Mouse (Mus musculus): ENCODE data around the gene Wnt3a.

Gene Wnt3a

DNA sequence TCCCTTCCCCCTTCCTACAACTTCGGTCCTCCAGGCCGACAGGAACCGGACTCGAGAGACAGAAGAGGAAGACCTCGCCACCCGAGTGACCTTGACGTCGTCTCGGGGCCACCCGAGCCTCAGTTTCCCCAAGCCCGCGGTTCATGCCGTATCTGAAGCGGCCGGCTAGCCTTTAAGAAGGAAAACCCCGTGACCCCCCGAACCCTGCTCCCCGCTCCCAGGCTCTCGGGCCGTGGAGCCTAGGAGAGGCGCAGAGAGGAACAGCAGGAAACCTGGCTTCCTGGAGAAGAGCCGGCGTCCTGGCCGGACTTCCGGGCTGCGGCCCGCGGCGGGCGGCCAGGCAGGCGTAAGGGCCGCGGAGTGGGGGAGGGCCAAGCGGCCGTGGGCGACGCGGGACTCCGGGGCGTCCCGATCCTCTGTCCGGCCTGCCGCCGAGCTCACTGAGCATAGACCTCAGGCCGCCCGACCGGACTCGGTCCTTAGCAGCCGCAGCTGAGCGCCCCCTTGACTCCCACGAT is 62.9 kb downstream of the Wnt3a start:
- in situ Hi-C loops (cut with MboI; ENCODE audit: unreplicated experiment in 2 of 2): no loop called here

DNA sequence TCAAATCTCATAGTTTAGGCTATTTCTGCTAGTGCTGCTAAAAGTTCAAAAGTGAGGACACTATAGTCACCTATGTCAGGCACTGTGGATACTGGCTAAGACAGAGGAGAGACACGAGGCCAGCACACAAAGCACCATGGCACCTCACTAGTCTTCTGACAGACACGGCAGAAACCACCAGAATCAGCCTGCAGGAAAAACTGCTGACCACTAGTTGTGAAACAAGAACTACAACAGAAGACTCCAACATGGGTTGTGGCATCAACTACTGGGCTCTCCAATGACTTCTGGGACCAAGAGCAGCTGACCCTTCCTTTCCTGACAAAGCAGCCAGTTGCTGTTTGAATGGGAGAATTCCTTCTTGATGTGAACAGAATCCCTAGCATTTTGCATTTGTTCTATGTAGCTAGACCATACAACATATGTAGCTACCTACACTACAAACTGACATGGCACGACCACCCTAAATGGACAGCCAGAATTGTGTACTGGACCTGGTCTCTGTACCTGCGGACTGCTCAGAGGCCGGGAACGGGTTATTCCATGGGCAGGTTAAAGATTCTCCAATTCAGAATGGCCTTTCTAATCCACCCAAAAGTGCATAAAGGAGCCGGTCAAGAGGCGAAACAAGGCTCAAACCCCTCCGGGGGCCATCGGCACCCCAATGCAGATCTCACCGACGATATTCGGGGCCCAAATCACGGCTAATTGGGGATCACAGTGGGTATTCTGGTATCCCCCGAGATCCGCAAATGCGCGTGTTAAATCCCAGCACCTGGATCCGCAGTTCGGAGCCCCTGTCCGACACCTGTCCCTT is 63.6 kb downstream of the Wnt3a start:
- in situ Hi-C loops (cut with MboI; ENCODE audit: unreplicated experiment in 2 of 2): no loop called here

GRCm38 (mm10) chr11:59226251-59226650 is 64.3 kb downstream of the Wnt3a start:
- in situ Hi-C loops (cut with MboI; ENCODE audit: unreplicated experiment in 2 of 2): no loop called here

- in situ Hi-C loops (cut with MboI; ENCODE audit: unreplicated experiment in 2 of 2): no loop called here
Observed at GRCm38 (mm10) chr11:59225167-59225566, 65.4 kb downstream of the Wnt3a start.

DNA sequence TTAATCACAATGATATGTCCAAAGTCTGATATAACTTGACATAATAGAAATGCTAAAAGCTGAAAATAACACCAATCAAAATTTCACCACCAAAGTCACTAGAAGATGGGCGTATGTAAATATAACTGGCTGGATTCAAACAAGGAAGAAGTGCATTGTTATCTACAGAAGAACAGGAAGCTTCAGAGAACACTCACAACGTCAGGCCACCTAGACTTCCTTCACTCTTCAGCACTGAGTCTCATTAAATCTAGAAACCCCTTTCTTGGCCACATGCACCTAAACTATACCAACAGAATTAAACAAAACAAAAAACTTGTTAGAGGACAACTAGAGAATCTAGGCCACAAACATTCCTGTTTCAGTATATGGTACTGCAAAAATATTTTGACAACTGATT is 66.1 kb downstream of the Wnt3a start:
- in situ Hi-C loops (cut with MboI; ENCODE audit: unreplicated experiment in 2 of 2): loop anchor here in 1 of 2 experiments (25.0 kb wide), 1 partner anchor 912 kb away; the partner anchor contains the start of gene Zfp692

DNA sequence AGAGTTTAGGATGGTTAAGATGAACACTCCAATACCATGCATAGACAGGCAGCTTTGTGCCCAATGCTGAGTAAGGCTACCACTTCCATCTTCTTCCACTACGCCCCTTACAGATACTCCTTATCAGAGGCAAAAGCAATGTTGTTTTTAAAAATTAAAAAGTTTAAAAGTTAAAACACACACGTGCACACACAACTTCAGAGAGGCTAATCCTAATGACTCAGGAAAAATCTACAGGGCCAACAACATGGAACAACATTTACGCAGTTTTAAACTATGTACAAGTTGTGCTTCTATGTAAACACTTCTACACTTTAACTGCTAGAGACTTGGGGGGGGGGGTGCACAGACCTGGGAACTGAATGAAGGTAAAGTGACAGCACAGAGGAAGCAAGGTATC is 66.5 kb downstream of the Wnt3a start:
- in situ Hi-C loops (cut with MboI; ENCODE audit: unreplicated experiment in 2 of 2): loop anchor here in 1 of 2 experiments (25.0 kb wide), 1 partner anchor 912 kb away; the partner anchor contains the start of gene Zfp692

GRCm38 (mm10) chr11:59222306-59222705 is 68.2 kb downstream of the Wnt3a start:
- in situ Hi-C loops (cut with MboI; ENCODE audit: unreplicated experiment in 2 of 2): loop anchor here in 1 of 2 experiments (25.0 kb wide), 1 partner anchor 910 kb away; the partner anchor contains the start of gene Zfp692

DNA sequence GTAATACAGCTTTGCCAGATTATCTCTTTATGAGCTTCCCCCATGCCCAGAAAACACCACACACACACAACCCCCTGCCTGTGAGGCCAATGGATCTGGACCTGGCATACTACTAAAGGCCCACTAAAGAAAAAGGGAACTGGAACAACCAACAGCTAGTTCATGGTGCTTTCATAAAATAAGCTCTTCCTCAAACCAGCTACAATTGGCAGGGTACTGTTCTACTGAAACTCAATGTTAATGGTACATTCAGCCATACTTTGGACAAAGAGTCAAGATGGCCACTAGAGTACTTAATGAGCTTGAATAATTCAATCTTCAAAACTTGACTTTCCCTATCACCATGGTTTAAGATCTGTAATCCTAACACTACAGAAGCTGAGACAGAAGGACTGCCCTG is 68.9 kb downstream of the Wnt3a start:
- in situ Hi-C loops (cut with MboI; ENCODE audit: unreplicated experiment in 2 of 2): loop anchor here in 1 of 2 experiments (25.0 kb wide), 1 partner anchor 909 kb away; the partner anchor contains the start of gene Zfp692

- in situ Hi-C loops (cut with MboI; ENCODE audit: unreplicated experiment in 2 of 2): loop anchor here in 1 of 2 experiments (25.0 kb wide), 1 partner anchor 907 kb away; the partner anchor contains the start of gene Zfp692
Observed at GRCm38 (mm10) chr11:59219064-59219463, 71.5 kb downstream of the Wnt3a start.

GRCm38 (mm10) chr11:59218389-59218998 is 72.1 kb downstream of the Wnt3a start:
- in situ Hi-C loops (cut with MboI; ENCODE audit: unreplicated experiment in 2 of 2): loop anchor here in 1 of 2 experiments (25.0 kb wide), 1 partner anchor 906 kb away; the partner anchor contains the start of gene Zfp692

GRCm38 (mm10) chr11:59216955-59217354 is 73.6 kb downstream of the Wnt3a start:
- in situ Hi-C loops (cut with MboI; ENCODE audit: unreplicated experiment in 2 of 2): loop anchor here in 1 of 2 experiments (25.0 kb wide), 1 partner anchor 905 kb away; the partner anchor contains the start of gene Zfp692

GRCm38 (mm10) chr11:59212892-59213494 is 77.6 kb downstream of the Wnt3a start:
- in situ Hi-C loops (cut with MboI; ENCODE audit: unreplicated experiment in 2 of 2): loop anchor here in 1 of 2 experiments (25.0 kb wide), 1 partner anchor 901 kb away; the partner anchor contains the start of gene Zfp692

GRCm38 (mm10) chr11:59212320-59212719 is 78.2 kb downstream of the Wnt3a start:
- in situ Hi-C loops (cut with MboI; ENCODE audit: unreplicated experiment in 2 of 2): loop anchor here in 1 of 2 experiments (25.0 kb wide), 1 partner anchor 900 kb away; the partner anchor contains the start of gene Zfp692

- in situ Hi-C loops (cut with MboI; ENCODE audit: unreplicated experiment in 2 of 2): loop anchor here in 1 of 2 experiments (25.0 kb wide), 1 partner anchor 899 kb away; the partner anchor contains the start of gene Zfp692
Observed at GRCm38 (mm10) chr11:59211561-59211960, 79.0 kb downstream of the Wnt3a start.

GRCm38 (mm10) chr11:59210020-59210419 is 80.5 kb downstream of the Wnt3a start:
- in situ Hi-C loops (cut with MboI; ENCODE audit: unreplicated experiment in 2 of 2): loop anchor here in 1 of 2 experiments (25.0 kb wide), 1 partner anchor 898 kb away; the partner anchor contains the start of gene Zfp692

GRCm38 (mm10) chr11:59209580-59209979 is 81.0 kb downstream of the Wnt3a start:
- in situ Hi-C loops (cut with MboI; ENCODE audit: unreplicated experiment in 2 of 2): loop anchor here in 1 of 2 experiments (25.0 kb wide), 1 partner anchor 897 kb away; the partner anchor contains the start of gene Zfp692

- in situ Hi-C loops (cut with MboI; ENCODE audit: unreplicated experiment in 2 of 2): loop anchor here in 1 of 2 experiments (25.0 kb wide), 1 partner anchor 897 kb away; the partner anchor contains the start of gene Zfp692
Observed at GRCm38 (mm10) chr11:59209003-59209441, 81.5 kb downstream of the Wnt3a start.

- in situ Hi-C loops (cut with MboI; ENCODE audit: unreplicated experiment in 2 of 2): loop anchor here in 1 of 2 experiments (25.0 kb wide), 1 partner anchor 896 kb away; the partner anchor contains the start of gene Zfp692
Observed at GRCm38 (mm10) chr11:59208153-59208831, 82.3 kb downstream of the Wnt3a start, which contains the start of gene 2310033P09Rik. 2310033P09Rik (plus strand) TSS chr11:59208321.

All from v-Abl transformed pro-B cells (cell line).